Mouse (Mus musculus): Measurements from ENCODE around the gene Bbs5.

GRCm38 (mm10) chr2:69684488-69684887 lies 37.5 kb downstream of the Bbs5 start:
- no peak for TF ChIP-seq CTCF (IDR thresholded peaks at IDR 0.05; ENCODE audit: low read depth)
- TF ChIP-seq EP300 (IDR thresholded peaks at IDR 0.05; ENCODE audit: low read depth): no peak

Measured in liver, postnatal 0 days (tissue).